Mouse (Mus musculus) heart, embryonic 14.5 days (tissue): ENCODE data around the gene Rps3. TPM values are rescaled to one million over a fixed set of nuclear protein-coding genes. Genes with fewer than 3 reads are reported as not detected.

Experiments used
- ATAC-seq: fragments of 200-750 bp; cut with Nextera tagmentation; 2 replicates; pipeline ENCODE4 v1.8.0; 2017; ENCODE audit warnings: low read depth, moderate TSS enrichment; ENCODE audit not compliant: insufficient number of reproducible peaks, insufficient read depth, low FRiP score
- H3K27ac ChIP-seq, 2 experiments: fragments of 200-500 bp in 1 of 2; fragments of 300-500 bp in 1 of 2; sonication (generic) in 1 of 2; replicated peaks in 1 of 2; 2 replicates each; pipeline ENCODE4 v1.5.1; 2012 to 2014; ENCODE audit warnings: low read depth in 2 of 2, low read length in 2 of 2, control low read depth in 1 of 2, mild to moderate bottlenecking in 1 of 2, mixed read lengths in 1 of 2; ENCODE audit not compliant: control insufficient read depth in 1 of 2, insufficient read depth in 1 of 2
- H3K27me3 ChIP-seq: fragments of 300-500 bp; sonication (generic); 2 replicates; pipeline ENCODE4 v1.6.1; 2014; ENCODE audit warnings: mild to moderate bottlenecking, low read length, control low read depth; ENCODE audit not compliant: control insufficient read depth, insufficient read depth
- H3K36me3 ChIP-seq: fragments of 300-500 bp; sonication (generic); 2 replicates; pipeline ENCODE4 v1.6.1; 2014; ENCODE audit warnings: mild to moderate bottlenecking, control low read depth, low read length, mixed read lengths; ENCODE audit not compliant: control insufficient read depth, insufficient read depth
- H3K4me1 ChIP-seq, 2 experiments: fragments of 200-500 bp in 1 of 2; fragments of 300-500 bp in 1 of 2; sonication (generic) in 1 of 2; 2 replicates each; pipeline ENCODE4 v1.6.1; 2012 to 2014; ENCODE audit warnings: low read length in 2 of 2, control low read depth in 1 of 2, mixed read lengths in 1 of 2; ENCODE audit not compliant: control insufficient read depth in 2 of 2, insufficient read depth in 2 of 2
- H3K4me2 ChIP-seq: fragments of 300-500 bp; sonication (generic); 2 replicates; pipeline ENCODE4 v1.6.1; 2014; ENCODE audit warnings: mild to moderate bottlenecking, low read length
- H3K4me3 ChIP-seq, 2 experiments: fragments of 200-500 bp in 1 of 2; fragments of 300-500 bp in 1 of 2; sonication (generic) in 1 of 2; 2 replicates each; pipeline ENCODE4 v1.5.1; 2012 to 2014; ENCODE audit warnings: low read length in 2 of 2, mild to moderate bottlenecking in 2 of 2, control low read depth in 1 of 2, low read depth in 1 of 2, moderate library complexity in 1 of 2; ENCODE audit not compliant: control insufficient read depth in 1 of 2, insufficient read depth in 1 of 2
- H3K9ac ChIP-seq: fragments of 300-500 bp; sonication (generic); 2 replicates; pipeline ENCODE4 v1.6.1; 2014; ENCODE audit warnings: mild to moderate bottlenecking, low read length
- H3K9me3 ChIP-seq: fragments of 300-500 bp; sonication (generic); 2 replicates; pipeline ENCODE4 v1.6.1; 2016; ENCODE audit warnings: low read length, control low read depth; ENCODE audit not compliant: control insufficient read depth
- WGBS: fragments of 180-500 bp; shearing (Covaris S2); extraction: QIAGEN DNeasy Blood & Tissue Kit; methylation state at CpG from one replicate; pipeline ENCODE4 v1.1.7; 2014; 5-methylcytosine and 5-hydroxymethylcytosine counted together
- polyA plus RNA-seq: library from polyadenylated mRNA; unstranded; fragments of >200 nt; fragmentation: Nextera tagmentation; extraction: Ambion mirVana; gene quantifications from 2 replicates; pipeline ENCODE4 v1.2.1, GENCODE M21; 2014

Gene Rps3
- polyA plus RNA-seq, 1 experiment from 2014 or later: 538 TPM

DNA sequence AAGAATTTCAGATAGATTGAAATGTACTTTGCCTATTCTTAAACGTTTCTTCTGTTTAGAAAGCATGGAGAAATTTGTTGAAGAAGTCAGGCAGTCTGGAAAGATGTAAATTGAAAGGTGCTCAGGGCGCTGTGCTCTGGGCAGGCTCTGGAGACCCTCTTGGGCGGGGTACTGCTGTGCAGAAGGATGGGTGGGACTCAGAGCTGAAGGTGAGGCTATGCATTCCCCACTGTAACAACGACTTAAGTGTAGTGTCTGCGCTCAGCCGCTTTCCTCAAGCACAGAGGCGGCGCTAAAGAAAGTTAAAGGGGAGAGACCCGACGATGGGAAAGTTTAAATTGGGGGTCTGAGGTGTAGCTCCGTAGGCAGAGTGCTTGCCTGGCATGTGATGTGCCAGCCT lies 53.3 kb downstream of the Rps3 start:
- ATAC-seq: no peak
- Histone ChIP-seq H3K36me3 (peaks cover 11% of the 10 kb centered on the region; the same call in 1 of the 2 replicates), H3K9me3 (no peaks in the 10 kb centered on the region), H3K4me1 (peaks cover 24 to 28% of the 10 kb centered on the region in 2 experiments), H3K4me2 (no peak overlapping the region), H3K27ac (no peak overlapping the region), H3K27me3 (no peaks in the 10 kb centered on the region), H3K9ac (no peak overlapping the region), H3K4me3 (no peak overlapping the region)
- 65% methylated on average over 11 of the region's 11 CpGs for WGBS

DNA sequence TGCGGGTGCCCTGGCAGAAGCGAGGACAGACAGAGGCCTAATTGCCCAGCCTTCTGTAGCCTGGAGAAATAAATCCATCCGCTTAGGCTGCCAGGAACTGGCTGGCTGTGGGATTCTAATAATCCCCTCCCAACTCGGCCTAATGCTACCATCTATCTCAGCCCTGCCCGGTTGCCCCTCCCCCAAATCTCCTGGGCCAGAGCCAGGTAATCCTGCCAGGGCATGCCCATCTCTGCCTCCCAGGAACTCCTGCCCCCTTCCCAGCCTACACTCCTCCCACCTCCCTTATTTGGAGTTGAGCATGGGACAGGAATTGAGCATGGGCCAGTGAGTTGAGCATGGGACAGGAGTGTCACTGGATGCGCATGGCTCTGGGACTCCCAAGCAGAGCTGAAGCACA lies 53.8 kb downstream of the Rps3 start:
- no peak overlapping the region for H3K9ac ChIP-seq
- H3K27ac ChIP-seq: no peak overlapping the region
- H3K27me3 ChIP-seq: no peaks in the 10 kb centered on the region
- H3K4me2 ChIP-seq: no peak overlapping the region
- H3K4me3 ChIP-seq: no peak overlapping the region
- 66% methylated on average over 6 of the region's 6 CpGs for WGBS
- peaks cover 11% of the 10 kb centered on the region; the same call in 1 of the 2 replicates for H3K36me3 ChIP-seq
- H3K4me1 ChIP-seq: peaks cover 28 to 30% of the 10 kb centered on the region in 2 experiments
- no peak for ATAC-seq
- no peaks in the 10 kb centered on the region for H3K9me3 ChIP-seq

GRCm38 (mm10) chr7:99428836-99429235 lies 54.7 kb downstream of the Rps3 start:
- peaks cover 11% of the 10 kb centered on the region; the same call in 1 of the 2 replicates for H3K36me3 ChIP-seq
- no peak for ATAC-seq
- no peaks in the 10 kb centered on the region for H3K9me3 ChIP-seq
- no peak overlapping the region for H3K9ac ChIP-seq
- no peak overlapping the region for H3K4me2 ChIP-seq
- no peak overlapping the region for H3K4me3 ChIP-seq
- H3K27me3 ChIP-seq: no peaks in the 10 kb centered on the region
- peaks cover 28 to 31% of the 10 kb centered on the region in 2 experiments for H3K4me1 ChIP-seq
- WGBS: 66% methylated on average over 5 of the region's 5 CpGs
- H3K27ac ChIP-seq: no peak overlapping the region

- no peak for ATAC-seq
- H3K27me3 ChIP-seq: no peaks in the 10 kb centered on the region
- no peak overlapping the region for H3K4me3 ChIP-seq
- H3K4me1 ChIP-seq: peaks cover 25 to 33% of the 10 kb centered on the region in 2 experiments
- H3K4me2 ChIP-seq: no peak overlapping the region
- H3K27ac ChIP-seq: no peak overlapping the region
- H3K9ac ChIP-seq: no peak overlapping the region
- no peaks in the 10 kb centered on the region for H3K9me3 ChIP-seq
- 94% methylated on average over 3 of the region's 3 CpGs for WGBS
- 0 out of 2 replicates have a peak, but pooled peaks cover 9% of the 10 kb centered on the region for H3K36me3 ChIP-seq
These were observed 55.6 kb downstream of the Rps3 start for GRCm38 (mm10) chr7:99427987-99428386.

Other genes starting within 250 kb of the Rps3 start
- 1.1 and 1.7 TPM in 2 replicates for gene Mogat2, start 245.1 kb downstream of the Rps3 start, polyA plus RNA-seq
- gene Map6, start 216.3 kb downstream of the Rps3 start, polyA plus RNA-seq: 2.1 and 2.4 TPM in 2 replicates
- 401 and 427 TPM in 2 replicates for gene Serpinh1, start 130.5 kb downstream of the Rps3 start, polyA plus RNA-seq
- 24.9 and 25.5 TPM in 2 replicates for gene Gdpd5, start 102.3 kb downstream of the Rps3 start, polyA plus RNA-seq
- gene Klhl35, start 17.7 kb downstream of the Rps3 start, polyA plus RNA-seq: 0.86 and 1.1 TPM in 2 replicates
- gene Arrb1, start 51.7 kb upstream of the Rps3 start, polyA plus RNA-seq: 2.8 and 4.1 TPM in 2 replicates
- 2.4 and 2.6 TPM in 2 replicates for gene Tpbgl, start 143.4 kb upstream of the Rps3 start, polyA plus RNA-seq
- 1.3 TPM in 2 replicates for gene Slco2b1, start 227.6 kb upstream of the Rps3 start, polyA plus RNA-seq
- gene Olfr520, start 246.5 kb upstream of the Rps3 start, polyA plus RNA-seq: not detected in 2 replicates